Comparison of ENCODE assay signal across 16 mouse cellular contexts in genomic region chr4:141271228-141271627, GRCm38 (mm10). TPM values are rescaled to one million over a fixed set of nuclear protein-coding genes. Genes with fewer than 3 reads are reported as not detected.
DNase-seq lines count a peak whose midpoint lies in the region; TF ChIP-seq lines count a peak whose summit lies in the region.
"Had no signal": no experiment of that assay in that cellular context is flagged by ENCODE, and none has a peak within 500 bp of the region (broad histone marks: within the 10 kb centered on the region; RNA-seq: fewer than 3 reads in every experiment).

No protein-coding gene starts in this region.

- DNase-seq in lung, adult 2 months, result no peak
- no peak for DNase-seq in lung, postnatal 36 days
- DNase-seq in brain, adult 2 months (ENCODE audit: low read depth, low spot score), result peak; percentile 25
- no peak for DNase-seq in cerebellum, adult 9-11 months
- DNase-seq in left cerebral cortex, adult 18-20 months (ENCODE audit: low spot score in 2 of 2), result no peak
- DNase-seq: cerebellum, adult 8-10 months; kidney, adult 11 months; right cerebral cortex, postnatal 25 days had no signal

- H3K36me3 ChIP-seq in ES-Bruce4 (ENCODE audit: control insufficient read depth, insufficient read depth, low read length, poor library complexity, severe bottlenecking), result no peaks in the 10 kb centered on the region
- H3K36me3 ChIP-seq in small intestine, adult 2 months (ENCODE audit: control insufficient read depth, insufficient read depth, low read length), result no peaks in the 10 kb centered on the region
- H3K36me3 ChIP-seq: hindbrain, embryonic 10.5 days; limb, embryonic 15.5 days; midbrain, embryonic 15.5 days had no signal

- no peak overlapping the region for H3K9ac ChIP-seq in ES-Bruce4 (ENCODE audit: low read depth, poor library complexity, severe bottlenecking)
- H3K9ac ChIP-seq: limb, embryonic 15.5 days; midbrain, embryonic 15.5 days had no signal

- no peak for TF ChIP-seq POLR2A in lung, adult 2 months (IDR thresholded peaks at IDR 0.05; ENCODE audit: borderline replicate concordance, extremely low read depth, low read depth, low read length)
- TF ChIP-seq POLR2A in ES-Bruce4 (IDR thresholded peaks at IDR 0.05; ENCODE audit: insufficient read depth, low read length), result no peak
- TF ChIP-seq POLR2A in small intestine, adult 2 months (IDR thresholded peaks at IDR 0.05; ENCODE audit: low read depth, low read length), result no peak

- H3K27me3 ChIP-seq in ES-Bruce4 (ENCODE audit: control insufficient read depth, insufficient read depth, low read length, poor library complexity, severe bottlenecking), result no peaks in the 10 kb centered on the region
- H3K27me3 ChIP-seq in small intestine, adult 2 months (ENCODE audit: control insufficient read depth, insufficient read depth, low read length), result no peaks in the 10 kb centered on the region
- H3K27me3 ChIP-seq: limb, embryonic 15.5 days; Patski had no signal

- TF ChIP-seq CTCF in lung, adult 2 months (IDR thresholded peaks at IDR 0.05; ENCODE audit: insufficient read depth, low read length), result 0 out of 2 replicates have a peak, but pooled peaks have one; percentile 16
- TF ChIP-seq CTCF in ES-Bruce4 (IDR thresholded peaks at IDR 0.05; ENCODE audit: low read depth, low read length), result peak; percentile 52
- 0 out of 2 replicates have a peak, but pooled peaks have one; percentile 16 for TF ChIP-seq CTCF in small intestine, adult 2 months (IDR thresholded peaks at IDR 0.05; ENCODE audit: extremely low read depth, insufficient read length, insufficient replicate concordance, low read depth, low read length)

- peaks cover 15% of the 10 kb centered on the region for H3K4me1 ChIP-seq in lung, adult 2 months (ENCODE audit: control insufficient read depth, insufficient read depth, low read length)
- peaks cover 19% of the 10 kb centered on the region for H3K4me1 ChIP-seq in ES-Bruce4 (ENCODE audit: control insufficient read depth, insufficient read depth, low read length)
- peaks cover 15% of the 10 kb centered on the region for H3K4me1 ChIP-seq in small intestine, adult 2 months (ENCODE audit: control insufficient read depth, insufficient read depth, insufficient read length, low read length)

- no peak overlapping the region for H3K27ac ChIP-seq in ES-Bruce4 (ENCODE audit: insufficient read depth, low read length)
- peak overlapping the region; percentile 45; the same call in 1 of the 2 replicates for H3K27ac ChIP-seq in small intestine, adult 2 months (ENCODE audit: insufficient read depth, low read depth, low read length)
- H3K27ac ChIP-seq: limb, embryonic 15.5 days; midbrain, embryonic 15.5 days had no signal

- WGBS in lung, adult 2 months, result 62% methylated on average over 7 of the region's 7 CpGs
- WGBS in small intestine, adult 2 months, result 84% methylated on average over 5 of the region's 7 CpGs

- TF ChIP-seq EP300 in ES-Bruce4 (IDR thresholded peaks at IDR 0.05; ENCODE audit: insufficient read depth, low read depth, low read length), result 0 out of 2 replicates have a peak, but pooled peaks have one; percentile 37

- H3K9me3 ChIP-seq in ES-Bruce4 (replicated peaks; ENCODE audit: control insufficient read depth, insufficient read depth, low read length, poor library complexity, severe bottlenecking), result no peaks in the 10 kb centered on the region
- H3K9me3 ChIP-seq: limb, embryonic 15.5 days; midbrain, embryonic 15.5 days had no signal

- H3K4me3 ChIP-seq in lung, adult 2 months (replicated peaks; ENCODE audit: extremely low read depth, low read depth, low read length), result no peak overlapping the region
- H3K4me3 ChIP-seq in ES-Bruce4 (ENCODE audit: low read depth, low read length), result no peak overlapping the region
- no peak overlapping the region for H3K4me3 ChIP-seq in small intestine, adult 2 months (ENCODE audit: low read depth, low read length)
- H3K4me3 ChIP-seq: erythroblast, embryonic 14.5 days; hindbrain, embryonic 10.5 days; limb, embryonic 15.5 days; midbrain, embryonic 15.5 days had no signal

RNA-seq across cellular contexts. Expression of gene Epha2, which starts 29.8 kb away (rescaled TPM):
- 54.0 and 68.8 TPM in 2 replicates for polyA plus RNA-seq in lung, adult 2 months (2012; rRNA removed)
- 44.7 and 51.3 TPM in 2 replicates for polyA plus RNA-seq in ES-Bruce4 (2011; ENCODE audit: insufficient read depth, insufficient read length, low read depth, missing spikeins)
- 28.3 and 86.3 TPM in 2 replicates for polyA plus RNA-seq in small intestine, adult 2 months (2012; rRNA removed)
- 1 to 10 TPM; 1.3 to 1.5 TPM for total RNA-seq in left cerebral cortex, adult 18-20 months (2021)
- polyA plus RNA-seq: erythroblast, embryonic 14.5 days had no signal

RNA-seq across cellular contexts. Expression of gene Arhgef19, which starts 31.9 kb away (rescaled TPM):
- 11.5 and 15.3 TPM in 2 replicates for polyA plus RNA-seq in lung, adult 2 months (2012; rRNA removed)
- 7.5 and 8.3 TPM in 2 replicates for polyA plus RNA-seq in ES-Bruce4 (2011; ENCODE audit: insufficient read depth, insufficient read length, low read depth, missing spikeins)
- polyA plus RNA-seq in small intestine, adult 2 months (2012; rRNA removed), result 29.3 and 48.8 TPM in 2 replicates
- total RNA-seq in left cerebral cortex, adult 18-20 months (2021), result 10 to 100 TPM; 17.9 to 21.2 TPM
- polyA plus RNA-seq: CD4-positive, CD25-positive, alpha-beta regulatory T cell, adult 4 months had no signal

RNA-seq across cellular contexts. Expression of gene Rsg1, which starts 57.5 kb away (rescaled TPM):
- 1.9 and 3.7 TPM in 2 replicates for polyA plus RNA-seq in lung, adult 2 months (2012; rRNA removed)
- polyA plus RNA-seq in ES-Bruce4 (2011; ENCODE audit: insufficient read depth, insufficient read length, low read depth, missing spikeins), result 1.6 and 2.8 TPM in 2 replicates
- 0.51 and 0.81 TPM in 2 replicates for polyA plus RNA-seq in small intestine, adult 2 months (2012; rRNA removed)
- 1 to 10 TPM; 3.6 to 4.3 TPM for total RNA-seq in left cerebral cortex, adult 18-20 months (2021)
- polyA plus RNA-seq: erythroblast, embryonic 14.5 days had no signal
